Mouse (Mus musculus) neural tube, embryonic 12.5 days (tissue): ENCODE data around the gene Gm20388. TPM values are rescaled to one million over a fixed set of nuclear protein-coding genes. Genes with fewer than 3 reads are reported as not detected.

ENCODE experiments used
- ATAC-seq: fragments of 200-750 bp; cut with Nextera tagmentation; 2 replicates; pipeline ENCODE4 v1.8.0; 2017; ENCODE audit warnings: low read depth, mild to moderate bottlenecking, moderate TSS enrichment, moderate library complexity; ENCODE audit not compliant: low FRiP score
- H3K27ac ChIP-seq: fragments of 300-500 bp; sonication (generic); 2 replicates; pipeline ENCODE4 v1.5.1; 2016
- H3K27me3 ChIP-seq: fragments of 300-500 bp; sonication (generic); replicated peaks from 2 replicates; pipeline ENCODE4 v1.6.1; 2016; ENCODE audit warnings: mild to moderate bottlenecking
- H3K36me3 ChIP-seq: fragments of 300-500 bp; sonication (generic); 2 replicates; pipeline ENCODE4 v1.6.1; 2016; ENCODE audit warnings: mild to moderate bottlenecking
- H3K4me1 ChIP-seq: fragments of 300-500 bp; sonication (generic); 2 replicates; pipeline ENCODE4 v1.6.1; 2016
- H3K4me2 ChIP-seq: fragments of 300-500 bp; sonication (generic); replicated peaks from 2 replicates; pipeline ENCODE4 v1.6.1; 2016; ENCODE audit warnings: mild to moderate bottlenecking
- H3K4me3 ChIP-seq: fragments of 300-500 bp; sonication (generic); 2 replicates; pipeline ENCODE4 v1.5.1; 2016
- H3K9ac ChIP-seq: fragments of 300-500 bp; sonication (generic); 2 replicates; pipeline ENCODE4 v1.6.1; 2016; ENCODE audit warnings: mild to moderate bottlenecking
- H3K9me3 ChIP-seq: fragments of 300-500 bp; sonication (generic); 2 replicates; pipeline ENCODE4 v1.6.1; 2016; ENCODE audit warnings: mild to moderate bottlenecking
- WGBS: fragments of 180-500 bp; shearing (Covaris S2); methylation state at CpG from one replicate; pipeline ENCODE4 v1.1.7; 2016; 5-methylcytosine and 5-hydroxymethylcytosine counted together
- polyA plus RNA-seq: library from polyadenylated mRNA; unstranded; fragments of >200 nt; fragmentation: Nextera tagmentation; extraction: Ambion mirVana; gene quantifications from 2 replicates; pipeline ENCODE4 v1.2.1, GENCODE M21; 2016

Gene Gm20388
- polyA plus RNA-seq, 1 experiment from 2014 or later: not detected

GRCm38 (mm10) chr8:120150028-120150427 is 239.4 kb downstream of the Gm20388 start:
- ATAC-seq: no peak
- H3K9ac ChIP-seq: no peak overlapping the region
- no peaks in the 10 kb centered on the region for H3K27me3 ChIP-seq
- H3K9me3 ChIP-seq: no peaks in the 10 kb centered on the region
- 60% methylated on average over 12 of the region's 12 CpGs for WGBS
- no peak overlapping the region for H3K27ac ChIP-seq
- H3K4me3 ChIP-seq: no peak overlapping the region
- no peak overlapping the region for H3K4me2 ChIP-seq
- H3K36me3 ChIP-seq: peaks cover 13% of the 10 kb centered on the region; the same call in 1 of the 2 replicates
- H3K4me1 ChIP-seq: peaks cover 8% of the 10 kb centered on the region

- Histone ChIP-seq H3K27ac (no peak overlapping the region), H3K4me2 (no peak overlapping the region), H3K9ac (no peak overlapping the region), H3K27me3 (no peaks in the 10 kb centered on the region), H3K4me3 (no peak overlapping the region), H3K36me3 (peaks cover 12% of the 10 kb centered on the region; the same call in 1 of the 2 replicates), H3K9me3 (no peaks in the 10 kb centered on the region), H3K4me1 (peaks cover 15% of the 10 kb centered on the region)
- no peak for ATAC-seq
- WGBS: 72% methylated on average over 9 of the region's 9 CpGs
Observed at GRCm38 (mm10) chr8:120151151-120151550, 240.5 kb downstream of the Gm20388 start.

GRCm38 (mm10) chr8:120152636-120153035 is 242.0 kb downstream of the Gm20388 start:
- Histone ChIP-seq H3K4me3 (no peak overlapping the region), H3K36me3 (peaks cover 8% of the 10 kb centered on the region; the same call in 1 of the 2 replicates), H3K4me1 (peaks cover 15% of the 10 kb centered on the region), H3K27ac (no peak overlapping the region), H3K4me2 (no peak overlapping the region), H3K9me3 (no peaks in the 10 kb centered on the region), H3K9ac (no peak overlapping the region), H3K27me3 (no peaks in the 10 kb centered on the region)
- no peak for ATAC-seq
- WGBS: 65% methylated on average over 7 of the region's 7 CpGs

GRCm38 (mm10) chr8:120160366-120160765 is 249.7 kb downstream of the Gm20388 start:
- Histone ChIP-seq H3K4me2 (no peak overlapping the region), H3K9ac (no peak overlapping the region), H3K4me1 (peaks cover 7% of the 10 kb centered on the region; the same call in 1 of the 2 replicates), H3K27me3 (0 out of 2 replicates have a peak, but pooled peaks cover 3% of the 10 kb centered on the region), H3K36me3 (0 out of 2 replicates have a peak, but pooled peaks cover 4% of the 10 kb centered on the region), H3K27ac (no peak overlapping the region), H3K4me3 (no peak overlapping the region), H3K9me3 (no peaks in the 10 kb centered on the region)
- no peak for ATAC-seq
- 90% methylated on average over 8 of the region's 8 CpGs for WGBS

GRCm38 (mm10) chr8:120161658-120162403 is 251.2 kb downstream of the Gm20388 start:
- Histone ChIP-seq H3K4me2 (no peak overlapping the region), H3K9me3 (no peaks in the 10 kb centered on the region), H3K9ac (no peak overlapping the region), H3K27me3 (0 out of 2 replicates have a peak, but pooled peaks cover 3% of the 10 kb centered on the region), H3K4me3 (no peak overlapping the region), H3K36me3 (0 out of 2 replicates have a peak, but pooled peaks cover 4% of the 10 kb centered on the region), H3K27ac (no peak overlapping the region), H3K4me1 (no peaks in the 10 kb centered on the region; the same call in 1 of the 2 replicates)
- no peak for ATAC-seq
- 83% methylated on average over 16 of the region's 16 CpGs for WGBS

GRCm38 (mm10) chr8:120162404-120162752 is 251.7 kb downstream of the Gm20388 start:
- Histone ChIP-seq H3K36me3 (0 out of 2 replicates have a peak, but pooled peaks cover 4% of the 10 kb centered on the region), H3K27me3 (0 out of 2 replicates have a peak, but pooled peaks cover 3% of the 10 kb centered on the region), H3K27ac (no peak overlapping the region), H3K4me1 (no peaks in the 10 kb centered on the region; the same call in 1 of the 2 replicates), H3K9me3 (no peaks in the 10 kb centered on the region), H3K9ac (no peak overlapping the region), H3K4me3 (no peak overlapping the region), H3K4me2 (no peak overlapping the region)
- 88% methylated on average over 5 of the region's 5 CpGs for WGBS
- ATAC-seq: no peak

- Histone ChIP-seq H3K36me3 (0 out of 2 replicates have a peak, but pooled peaks cover 4% of the 10 kb centered on the region), H3K4me3 (no peak overlapping the region), H3K27ac (no peak overlapping the region), H3K4me1 (peaks cover 9% of the 10 kb centered on the region), H3K9me3 (no peaks in the 10 kb centered on the region), H3K27me3 (0 out of 2 replicates have a peak, but pooled peaks cover 3% of the 10 kb centered on the region), H3K9ac (no peak overlapping the region), H3K4me2 (no peak overlapping the region)
- ATAC-seq: no peak
- 70% methylated on average over 8 of the region's 8 CpGs for WGBS
Observed at GRCm38 (mm10) chr8:120163376-120163775, 252.7 kb downstream of the Gm20388 start.

- WGBS: 90% methylated on average over 5 of the region's 5 CpGs
- Histone ChIP-seq H3K27ac (no peak overlapping the region), H3K36me3 (0 out of 2 replicates have a peak, but pooled peaks cover 4% of the 10 kb centered on the region), H3K27me3 (0 out of 2 replicates have a peak, but pooled peaks cover 3% of the 10 kb centered on the region), H3K9ac (no peak overlapping the region), H3K4me2 (no peak overlapping the region), H3K9me3 (no peaks in the 10 kb centered on the region), H3K4me1 (peaks cover 10% of the 10 kb centered on the region), H3K4me3 (no peak overlapping the region)
- no peak for ATAC-seq
Observed at GRCm38 (mm10) chr8:120164026-120164425, 253.4 kb downstream of the Gm20388 start.

- H3K9me3 ChIP-seq: no peaks in the 10 kb centered on the region
- ATAC-seq: no peak
- no peaks in the 10 kb centered on the region for H3K27me3 ChIP-seq
- peaks cover 10% of the 10 kb centered on the region for H3K4me1 ChIP-seq
- H3K36me3 ChIP-seq: no peaks in the 10 kb centered on the region
- no peak overlapping the region for H3K9ac ChIP-seq
- no peak overlapping the region for H3K27ac ChIP-seq
- 85% methylated on average over 8 of the region's 8 CpGs for WGBS
- H3K4me3 ChIP-seq: no peak overlapping the region
- H3K4me2 ChIP-seq: no peak overlapping the region
Observed at GRCm38 (mm10) chr8:120167136-120167535, 256.5 kb downstream of the Gm20388 start.

- H3K4me3 ChIP-seq: no peak overlapping the region
- no peaks in the 10 kb centered on the region for H3K9me3 ChIP-seq
- H3K27me3 ChIP-seq: no peaks in the 10 kb centered on the region
- no peaks in the 10 kb centered on the region for H3K36me3 ChIP-seq
- no peak overlapping the region for H3K9ac ChIP-seq
- H3K27ac ChIP-seq: no peak overlapping the region
- WGBS: 22% methylated on average over 5 of the region's 5 CpGs
- peak overlapping the region; percentile 24; the same call in 1 of the 2 replicates for H3K4me2 ChIP-seq
- peaks cover 10% of the 10 kb centered on the region for H3K4me1 ChIP-seq
- peak; percentile 76; the same call in 1 of the 2 replicates for ATAC-seq
Observed at GRCm38 (mm10) chr8:120167821-120168220, 257.2 kb downstream of the Gm20388 start.

- no peaks in the 10 kb centered on the region for H3K9me3 ChIP-seq
- peaks cover 2% of the 10 kb centered on the region; the same call in 1 of the 2 replicates for H3K27me3 ChIP-seq
- H3K27ac ChIP-seq: no peak overlapping the region
- 61% methylated on average over 8 of the region's 8 CpGs for WGBS
- no peak overlapping the region for H3K9ac ChIP-seq
- no peak for ATAC-seq
- H3K36me3 ChIP-seq: no peaks in the 10 kb centered on the region
- no peak overlapping the region for H3K4me3 ChIP-seq
- peaks cover 10% of the 10 kb centered on the region for H3K4me1 ChIP-seq
- no peak overlapping the region for H3K4me2 ChIP-seq
Observed at GRCm38 (mm10) chr8:120169119-120169518, 258.5 kb downstream of the Gm20388 start.

GRCm38 (mm10) chr8:120173195-120173594 is 262.6 kb downstream of the Gm20388 start:
- 73% methylated on average over 1 of the region's 1 CpGs for WGBS
- H3K27ac ChIP-seq: no peak overlapping the region
- H3K36me3 ChIP-seq: no peaks in the 10 kb centered on the region
- no peaks in the 10 kb centered on the region for H3K9me3 ChIP-seq
- peaks cover 28% of the 10 kb centered on the region for H3K4me1 ChIP-seq
- ATAC-seq: no peak
- no peak overlapping the region for H3K9ac ChIP-seq
- no peak overlapping the region for H3K4me2 ChIP-seq
- H3K4me3 ChIP-seq: no peak overlapping the region
- peaks cover 16% of the 10 kb centered on the region for H3K27me3 ChIP-seq
